Mouse (Mus musculus) spleen, postnatal 36 days (tissue): Measurements from ENCODE around the gene Phlda1.
A peak's percentile ranks its signal among the peaks of the same experiment; 100 is the strongest.

Experiments used
- DNase-seq, 2 experiments: peaks; one replicate each; pipeline ENCODE4 v3.0.0; 2022; ENCODE audit warnings: low spot score in 2 of 2, mixed read lengths in 1 of 2

Gene Phlda1

GRCm38 (mm10) chr10:111527057-111527456 lies 21.0 kb downstream of the Phlda1 start:
- DNase-seq = no peak

DNA sequence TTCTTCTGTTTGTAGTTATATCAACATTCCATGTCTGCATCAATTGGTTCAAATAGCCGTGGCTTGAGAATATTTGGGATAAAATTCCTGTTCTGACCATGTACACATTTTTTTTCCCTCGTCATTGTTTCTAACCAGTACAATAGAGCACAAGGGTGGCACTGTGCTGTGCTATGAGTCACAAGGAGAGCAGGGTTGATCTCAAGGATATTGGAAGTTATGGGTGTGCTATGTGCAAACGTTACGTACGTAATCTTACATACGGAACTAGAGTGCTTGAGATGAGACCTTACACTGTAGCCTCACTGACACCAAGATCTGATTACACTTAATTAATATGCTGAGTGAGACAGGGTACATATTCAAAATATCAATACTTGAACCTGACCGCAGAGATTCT lies 21.5 kb downstream of the Phlda1 start:
- DNase-seq = no peak

DNA sequence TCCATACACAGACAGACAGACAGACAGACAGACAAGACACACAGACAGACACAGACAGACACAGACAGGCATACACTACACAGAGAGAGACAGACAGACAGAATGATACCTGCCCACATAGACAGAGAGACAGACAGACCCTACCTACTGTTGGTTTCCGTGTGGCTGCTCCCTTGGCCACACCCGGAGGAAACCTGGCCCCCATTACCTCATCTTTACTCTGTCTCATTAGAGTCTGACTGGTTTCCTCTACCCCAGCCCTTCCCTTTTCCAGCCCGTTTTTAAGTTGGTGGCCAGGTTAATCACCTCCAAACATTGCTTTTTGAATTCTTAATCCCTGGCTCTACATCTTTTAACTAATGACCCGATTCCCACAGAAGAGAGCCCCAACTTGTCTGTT lies 22.2 kb downstream of the Phlda1 start:
- DNase-seq = no peak

GRCm38 (mm10) chr10:111530398-111530797 lies 24.3 kb downstream of the Phlda1 start:
- no peak for DNase-seq

GRCm38 (mm10) chr10:111534691-111535090 lies 28.6 kb downstream of the Phlda1 start:
- no peak for DNase-seq

DNA sequence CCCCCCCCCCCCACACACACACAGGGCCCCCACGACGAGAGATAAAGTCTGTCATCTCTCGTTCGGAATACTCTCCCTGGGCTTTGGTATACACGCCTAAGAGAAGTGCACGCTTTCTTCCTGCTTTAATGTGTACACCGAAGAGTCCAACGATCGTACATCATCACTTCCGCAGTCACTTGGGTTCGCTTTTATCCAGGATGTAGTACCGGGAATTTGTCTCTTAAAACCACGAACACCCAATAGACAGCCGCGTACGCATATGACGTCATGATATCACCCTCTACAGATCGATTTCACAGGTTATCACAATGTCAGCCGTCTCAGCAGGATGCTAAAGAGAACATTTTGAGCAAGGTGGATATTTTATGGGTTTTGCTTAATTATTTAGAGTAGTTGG lies 31.3 kb downstream of the Phlda1 start:
- DNase-seq = no peak

GRCm38 (mm10) chr10:111539724-111540324 lies 33.7 kb downstream of the Phlda1 start:
- peak; percentile 28 to 42 for DNase-seq

GRCm38 (mm10) chr10:111540678-111541077 lies 34.6 kb downstream of the Phlda1 start:
- DNase-seq = no peak

GRCm38 (mm10) chr10:111543106-111543505 lies 37.0 kb downstream of the Phlda1 start:
- DNase-seq = no peak

GRCm38 (mm10) chr10:111543781-111544260 lies 37.7 kb downstream of the Phlda1 start:
- DNase-seq = peak in 1 of 2 experiments; percentile 5

DNA sequence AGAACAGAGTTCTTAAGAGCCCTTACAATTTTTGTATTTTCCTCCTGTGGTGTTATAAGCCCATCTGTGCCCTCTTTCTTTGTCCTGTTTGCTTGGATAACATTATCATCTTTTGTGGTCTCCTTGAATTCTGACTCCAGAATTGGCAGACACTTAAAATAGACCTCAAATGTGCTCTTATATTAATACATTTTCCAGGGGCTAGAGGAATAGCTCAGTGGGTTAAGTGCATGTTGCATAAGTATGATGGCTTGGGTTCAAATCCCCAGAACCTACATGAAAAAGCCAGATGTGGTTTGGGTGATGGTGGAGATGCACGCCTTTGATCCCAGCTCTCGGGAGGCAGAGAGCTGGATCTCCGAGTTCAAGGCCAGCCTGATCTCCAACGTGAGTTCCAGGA lies 38.2 kb downstream of the Phlda1 start:
- DNase-seq = no peak

GRCm38 (mm10) chr10:111545648-111546047 lies 39.6 kb downstream of the Phlda1 start:
- DNase-seq = no peak

- no peak for DNase-seq
Measured at GRCm38 (mm10) chr10:111547881-111548372, 41.8 kb downstream of the Phlda1 start.

- DNase-seq = no peak
Measured at GRCm38 (mm10) chr10:111550075-111550695, 44.1 kb downstream of the Phlda1 start.

DNA sequence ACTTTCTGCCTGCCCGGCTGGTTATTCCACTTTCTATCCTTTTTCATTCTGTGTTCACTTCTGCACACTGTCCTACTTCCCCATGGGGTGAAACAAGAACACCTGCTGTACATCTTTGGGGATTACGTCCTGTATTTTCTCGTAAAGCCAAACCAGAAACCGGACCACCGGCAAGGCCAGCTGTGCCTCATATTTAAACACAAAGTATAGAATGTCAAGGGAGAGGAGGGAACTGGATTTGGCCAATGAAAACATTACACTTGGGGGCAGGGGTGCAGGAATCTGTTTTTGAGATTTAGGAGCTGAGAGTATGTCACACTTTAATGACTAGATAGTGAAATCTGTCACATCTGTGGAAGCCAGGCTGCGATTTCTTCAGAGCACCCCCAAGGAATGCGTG lies 47.6 kb downstream of the Phlda1 start:
- DNase-seq = no peak

DNA sequence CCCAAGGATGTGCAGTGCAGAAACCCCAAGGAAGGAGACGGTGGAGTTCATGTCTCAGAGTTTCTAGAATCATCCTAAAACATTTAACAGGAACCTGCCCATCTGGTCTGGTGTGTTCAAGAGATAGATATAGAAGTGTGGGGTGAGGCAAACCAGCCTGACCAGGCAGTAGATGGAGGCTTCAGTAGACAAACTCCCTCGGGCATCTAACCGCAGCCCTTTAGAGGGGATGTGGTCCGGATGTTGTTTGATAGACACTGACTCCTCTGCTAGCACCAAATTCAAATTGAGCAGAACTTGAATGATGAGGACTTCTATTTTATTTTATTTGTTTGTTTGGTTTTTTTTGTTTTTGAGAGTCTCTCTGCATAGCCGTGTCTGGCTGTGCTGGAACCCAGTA lies 48.6 kb downstream of the Phlda1 start:
- peak; percentile 63 to 66 for DNase-seq

DNA sequence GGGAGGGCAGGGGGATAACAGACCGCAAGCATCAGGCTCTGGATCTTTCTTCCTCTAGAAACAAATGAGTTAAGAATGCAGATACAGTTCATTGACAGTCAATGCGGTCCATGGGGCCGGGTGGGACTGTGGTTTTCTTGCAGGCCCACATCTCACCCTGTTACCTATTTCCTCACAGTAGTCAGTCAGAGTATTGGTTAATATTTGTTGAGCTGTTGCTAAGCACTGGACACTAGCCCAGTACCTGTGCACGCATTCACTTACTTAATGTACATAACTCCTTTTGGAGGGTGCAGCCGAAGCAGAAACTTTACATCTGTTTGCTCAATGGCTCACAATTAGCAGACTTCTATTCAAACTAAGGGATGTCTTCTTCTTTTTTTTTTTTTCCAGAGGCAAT lies 52.1 kb downstream of the Phlda1 start:
- DNase-seq = no peak
